Mouse (Mus musculus) forebrain, embryonic 15.5 days (tissue): ENCODE results near the gene Vmn1r3. TPM values are rescaled to one million over a fixed set of nuclear protein-coding genes. Genes with fewer than 3 reads are reported as not detected.
"Not testable (repeated sequence)": the region's sequence is repeated elsewhere in the genome, so short reads cannot be mapped to it uniquely, and the experiment has no call there.

Source experiments
- ATAC-seq: fragments of 200-750 bp; cut with Nextera tagmentation; replicated peaks from 2 replicates; pipeline ENCODE4 v1.8.0; 2017; ENCODE audit warnings: mild to moderate bottlenecking, moderate TSS enrichment, moderate library complexity
- H3K27ac ChIP-seq: fragments of 300-500 bp; sonication (generic); replicated peaks from 2 replicates; pipeline ENCODE4 v1.5.1; 2015; ENCODE audit warnings: mild to moderate bottlenecking, inconsistent platforms
- H3K27me3 ChIP-seq: fragments of 300-500 bp; sonication (generic); 2 replicates; pipeline ENCODE4 v1.6.1; 2015; ENCODE audit warnings: inconsistent platforms
- H3K36me3 ChIP-seq: fragments of 300-500 bp; sonication (generic); 2 replicates; pipeline ENCODE4 v1.6.1; 2015; ENCODE audit warnings: mild to moderate bottlenecking, inconsistent platforms
- H3K4me1 ChIP-seq: fragments of 300-500 bp; sonication (generic); 2 replicates; pipeline ENCODE4 v1.6.1; 2015; ENCODE audit warnings: inconsistent platforms
- H3K4me2 ChIP-seq: fragments of 300-500 bp; sonication (generic); replicated peaks from 2 replicates; pipeline ENCODE4 v1.6.1; 2015; ENCODE audit warnings: mild to moderate bottlenecking, inconsistent platforms
- H3K4me3 ChIP-seq: fragments of 300-500 bp; sonication (generic); 2 replicates; pipeline ENCODE4 v1.5.1; 2015; ENCODE audit warnings: mild to moderate bottlenecking, inconsistent platforms
- H3K9ac ChIP-seq: fragments of 300-500 bp; sonication (generic); replicated peaks from 2 replicates; pipeline ENCODE4 v1.6.1; 2015; ENCODE audit warnings: mild to moderate bottlenecking, inconsistent platforms
- H3K9me3 ChIP-seq: fragments of 300-500 bp; sonication (generic); 2 replicates; pipeline ENCODE4 v1.6.1; 2016; ENCODE audit warnings: inconsistent platforms
- WGBS: fragments of 180-500 bp; shearing (Covaris S2); methylation state at CpG from one replicate; pipeline ENCODE4 v1.1.7; 2015; ENCODE audit warnings: mixed read lengths; 5-methylcytosine and 5-hydroxymethylcytosine counted together
- polyA plus RNA-seq: library from polyadenylated mRNA; unstranded; fragments of >200 nt; fragmentation: Nextera tagmentation; extraction: Ambion mirVana; gene quantifications from 2 replicates; pipeline ENCODE4 v1.2.1, GENCODE M21; 2015

Gene Vmn1r3
- not detected in 2 replicates for polyA plus RNA-seq

DNA sequence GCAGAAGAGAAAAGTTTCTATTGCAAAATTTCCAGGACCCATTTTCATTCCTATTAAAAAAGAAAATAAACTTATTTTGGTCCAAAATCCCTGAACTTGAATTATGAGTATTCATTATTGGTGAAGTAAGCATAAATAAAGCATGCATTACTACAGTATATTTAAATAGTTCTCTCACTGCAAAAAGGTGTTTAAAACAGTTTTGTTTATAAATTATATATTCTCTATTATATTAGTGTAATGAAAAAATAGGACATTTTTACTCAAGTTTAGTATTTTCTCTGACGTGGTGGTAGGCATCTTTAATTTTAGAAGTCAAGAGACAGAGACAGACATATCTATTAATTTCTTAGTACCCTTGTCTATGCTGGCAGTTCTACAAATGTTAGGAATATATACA lies at the start of gene Vmn1r3:
Vmn1r3 (minus strand) TSS at position 101 of the 400 bp plus-strand sequence.
- not testable (repeated sequence) for H3K27ac ChIP-seq, H3K4me3 ChIP-seq, H3K36me3 ChIP-seq, ATAC-seq, H3K4me1 ChIP-seq, H3K27me3 ChIP-seq, H3K9ac ChIP-seq, H3K4me2 ChIP-seq
- peaks cover 17% of the 10 kb centered on the region; the same call in 1 of the 2 replicates for H3K9me3 ChIP-seq
- 82% methylated on average over 1 of the region's 1 CpGs for WGBS

GRCm38 (mm10) chr4:3232053-3232452 lies 46.9 kb upstream of the Vmn1r3 start:
- Histone ChIP-seq H3K4me3 (no peak overlapping the region), H3K27me3 (no peaks in the 10 kb centered on the region), H3K4me1 (no peaks in the 10 kb centered on the region), H3K27ac (no peak overlapping the region), H3K36me3 (no peaks in the 10 kb centered on the region), H3K9ac (no peak overlapping the region), H3K4me2 (no peak overlapping the region), H3K9me3 (peaks cover 24% of the 10 kb centered on the region)
- WGBS, result 70% methylated on average over 6 of the region's 6 CpGs
- 0 out of 2 replicates have a peak, but pooled peaks have one; percentile 30 for ATAC-seq

- WGBS, result 6% methylated on average over 42 of the region's 48 CpGs
- Histone ChIP-seq H3K9ac (no peak overlapping the region), H3K9me3 (peaks cover 33% of the 10 kb centered on the region), H3K36me3 (no peaks in the 10 kb centered on the region), H3K4me3 (peak overlapping the region; percentile 21), H3K27ac (no peak overlapping the region), H3K4me1 (no peaks in the 10 kb centered on the region), H3K27me3 (no peaks in the 10 kb centered on the region), H3K4me2 (peak overlapping the region; percentile 44)
- ATAC-seq, result no peak
Observed at GRCm38 (mm10) chr4:3230908-3231684, 45.9 kb upstream of the Vmn1r3 start.

DNA sequence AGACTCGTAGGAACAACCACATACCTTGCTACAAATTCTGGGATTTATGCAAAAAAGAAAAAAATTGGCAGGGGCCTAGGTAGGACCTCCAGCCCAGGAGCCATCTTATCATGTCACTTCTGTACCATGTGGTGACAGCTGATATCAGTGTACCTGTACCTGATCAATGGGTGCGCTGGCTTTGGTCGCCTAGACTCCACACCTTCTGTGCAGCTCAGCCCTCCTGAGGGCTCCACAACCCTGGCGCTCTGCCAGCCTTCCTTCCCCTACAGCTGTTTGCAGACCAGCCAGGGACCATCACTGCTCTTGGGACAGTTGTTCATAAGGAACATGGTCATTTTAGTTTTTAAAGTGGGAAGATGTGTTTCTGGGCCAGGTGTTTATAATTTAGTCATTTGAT lies 44.4 kb upstream of the Vmn1r3 start:
- Histone ChIP-seq H3K4me2 (no peak overlapping the region), H3K27ac (no peak overlapping the region), H3K27me3 (no peaks in the 10 kb centered on the region), H3K4me3 (no peak overlapping the region), H3K9ac (no peak overlapping the region), H3K36me3 (no peaks in the 10 kb centered on the region), H3K4me1 (no peaks in the 10 kb centered on the region), H3K9me3 (peaks cover 45% of the 10 kb centered on the region)
- peak; percentile 55 for ATAC-seq
- WGBS, result 73% methylated on average over 4 of the region's 4 CpGs

DNA sequence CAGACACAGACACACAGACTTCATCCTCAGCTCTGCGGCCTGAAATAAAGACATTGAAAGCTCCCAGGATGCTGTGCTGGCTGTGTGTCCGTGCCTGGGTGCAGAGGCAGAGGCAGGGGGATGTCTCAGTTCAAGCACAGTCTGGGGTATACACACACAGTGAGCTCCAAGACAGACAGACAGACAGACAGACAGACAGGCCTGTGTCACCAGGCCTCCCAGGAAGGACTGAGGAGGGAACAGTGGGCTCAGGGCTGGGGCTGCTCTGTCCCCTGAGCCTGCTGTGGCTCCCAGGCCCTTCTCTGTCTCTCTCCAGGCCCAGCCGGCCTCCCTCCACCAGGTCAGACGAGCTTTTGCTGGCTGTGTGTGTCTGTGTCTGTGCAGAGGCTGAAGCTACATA lies 43.3 kb upstream of the Vmn1r3 start:
- ATAC-seq, result no peak; the same call in 1 of the 2 replicates
- Histone ChIP-seq H3K9me3 (peaks cover 45% of the 10 kb centered on the region), H3K4me3 (no peak overlapping the region), H3K9ac (no peak overlapping the region), H3K27me3 (no peaks in the 10 kb centered on the region), H3K4me1 (no peaks in the 10 kb centered on the region), H3K36me3 (no peaks in the 10 kb centered on the region), H3K27ac (no peak overlapping the region), H3K4me2 (no peak overlapping the region)
- WGBS, result 66% methylated on average over 4 of the region's 4 CpGs

DNA sequence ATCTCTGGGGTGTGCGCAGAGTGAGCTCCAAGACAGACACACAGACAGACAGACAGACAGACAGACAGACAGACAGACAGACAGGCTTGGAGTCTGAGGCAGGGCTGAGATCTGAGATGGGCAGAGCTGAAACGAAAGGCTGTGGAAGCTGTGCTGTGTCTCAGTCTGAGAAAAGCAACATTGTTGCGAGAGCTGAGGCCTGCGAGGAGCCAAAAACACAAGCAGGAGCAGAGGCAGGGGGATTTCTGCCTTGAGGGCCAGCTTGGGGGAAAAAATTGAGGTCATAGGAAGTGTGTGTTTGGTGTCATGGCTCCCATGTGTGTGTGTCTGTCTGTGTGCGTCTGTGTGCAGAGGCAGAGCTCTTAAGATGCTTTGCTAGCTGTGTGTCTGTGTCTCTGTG lies 42.6 kb upstream of the Vmn1r3 start:
- Histone ChIP-seq H3K36me3 (no peaks in the 10 kb centered on the region), H3K4me3 (no peak overlapping the region), H3K4me1 (no peaks in the 10 kb centered on the region), H3K9me3 (peaks cover 41% of the 10 kb centered on the region), H3K9ac (no peak overlapping the region), H3K27me3 (no peaks in the 10 kb centered on the region), H3K4me2 (no peak overlapping the region), H3K27ac (no peak overlapping the region)
- 64% methylated on average over 5 of the region's 5 CpGs for WGBS
- ATAC-seq, result no peak

- Histone ChIP-seq H3K27me3 (no peaks in the 10 kb centered on the region), H3K4me2 (no peak overlapping the region), H3K4me1 (no peaks in the 10 kb centered on the region), H3K27ac (no peak overlapping the region), H3K36me3 (no peaks in the 10 kb centered on the region), H3K9me3 (peaks cover 41% of the 10 kb centered on the region), H3K9ac (no peak overlapping the region), H3K4me3 (no peak overlapping the region)
- ATAC-seq, result no peak
- 74% methylated on average over 3 of the region's 3 CpGs for WGBS
Observed at GRCm38 (mm10) chr4:3226488-3226887, 41.3 kb upstream of the Vmn1r3 start.

DNA sequence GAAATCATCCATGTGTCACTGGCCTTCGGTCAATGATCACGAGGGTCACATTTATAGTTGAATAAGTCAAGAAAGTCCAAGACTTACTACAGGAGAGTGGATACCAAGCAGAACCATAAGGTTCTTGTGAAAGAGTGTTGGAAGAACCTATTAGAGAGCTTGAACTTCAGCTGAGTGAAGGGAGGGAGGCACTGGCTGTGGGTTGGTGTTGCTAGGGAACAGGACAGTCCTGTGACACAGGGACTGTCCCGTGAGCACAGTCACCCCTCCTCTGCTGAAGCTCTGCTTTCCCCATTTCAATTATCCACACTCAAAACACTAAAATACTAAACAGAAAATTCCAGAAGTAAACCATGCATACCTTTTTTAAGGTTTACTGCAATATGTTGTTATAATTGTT lies 40.3 kb upstream of the Vmn1r3 start:
- H3K4me1 ChIP-seq, H3K9ac ChIP-seq, H3K4me3 ChIP-seq, H3K36me3 ChIP-seq, H3K27me3 ChIP-seq, H3K27ac ChIP-seq, ATAC-seq, H3K4me2 ChIP-seq: not testable (repeated sequence)
- 64% methylated on average over 3 of the region's 3 CpGs for WGBS
- H3K9me3 ChIP-seq, result peaks cover 41% of the 10 kb centered on the region

DNA sequence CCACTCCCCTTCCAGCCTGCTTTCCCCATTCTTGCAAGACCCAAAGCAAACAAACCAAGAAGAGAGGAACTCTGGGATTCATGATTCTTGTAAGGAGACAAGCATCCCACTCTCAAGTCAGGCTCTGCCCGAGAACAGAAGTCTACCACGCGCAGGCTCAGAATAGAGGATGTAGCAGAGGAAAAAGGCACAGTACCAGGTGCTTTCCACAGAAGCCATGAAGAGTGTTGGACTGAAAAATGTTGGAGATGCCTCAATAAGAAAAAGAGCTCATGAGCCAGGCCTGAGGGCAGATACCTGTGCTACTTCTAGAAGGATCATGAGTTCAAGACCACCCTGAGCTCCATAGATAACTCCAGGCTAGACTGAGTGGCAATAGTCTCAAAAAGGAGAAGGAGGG lies 39.7 kb upstream of the Vmn1r3 start:
- H3K27ac ChIP-seq, H3K9ac ChIP-seq, H3K4me1 ChIP-seq, H3K27me3 ChIP-seq, ATAC-seq, H3K4me3 ChIP-seq, H3K4me2 ChIP-seq, H3K36me3 ChIP-seq: not testable (repeated sequence)
- H3K9me3 ChIP-seq, result peaks cover 39% of the 10 kb centered on the region
- 56% methylated on average over 3 of the region's 3 CpGs for WGBS

DNA sequence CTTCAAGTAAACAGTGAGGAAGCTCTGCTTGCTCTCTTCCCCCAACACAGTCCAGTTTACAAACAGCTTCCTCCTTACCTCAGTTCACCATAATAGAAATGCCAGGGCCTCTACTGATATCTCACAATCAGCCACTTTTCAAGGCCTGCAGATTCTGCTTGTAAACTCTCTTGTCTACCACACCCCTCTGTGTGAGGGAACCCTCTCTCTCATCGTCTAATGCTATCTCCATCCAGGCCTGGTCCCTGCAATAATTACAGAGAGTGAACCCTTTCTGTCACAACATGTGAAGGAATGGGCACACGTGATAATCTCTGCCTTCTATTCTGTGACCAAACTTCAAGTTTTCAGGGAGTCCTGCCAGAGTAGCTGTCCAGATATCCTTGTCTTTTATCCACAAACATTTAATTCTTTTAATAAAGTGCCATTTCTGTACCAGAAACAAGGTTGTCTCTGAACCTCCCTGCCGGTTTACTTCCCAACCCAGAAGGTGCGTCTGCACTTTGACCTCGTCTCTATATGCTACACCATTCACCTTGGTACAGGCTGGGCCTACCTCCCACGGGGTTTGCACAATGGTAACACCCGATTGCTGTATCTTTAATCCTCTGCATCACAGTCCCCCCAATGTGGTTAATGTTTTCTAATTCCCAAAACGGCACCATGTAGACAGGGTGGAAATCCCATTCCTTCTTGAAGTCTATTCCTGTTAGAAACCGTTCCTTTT lies 38.5 kb upstream of the Vmn1r3 start:
- H3K4me2 ChIP-seq, H3K4me1 ChIP-seq, H3K36me3 ChIP-seq, ATAC-seq, H3K4me3 ChIP-seq, H3K9ac ChIP-seq, H3K27me3 ChIP-seq, H3K27ac ChIP-seq: not testable (repeated sequence)
- peaks cover 29% of the 10 kb centered on the region for H3K9me3 ChIP-seq
- WGBS, result 76% methylated on average over 7 of the region's 9 CpGs

- not testable (repeated sequence) for H3K9me3 ChIP-seq, H3K9ac ChIP-seq, H3K36me3 ChIP-seq, H3K27ac ChIP-seq, ATAC-seq, H3K4me2 ChIP-seq, H3K27me3 ChIP-seq, H3K4me1 ChIP-seq, H3K4me3 ChIP-seq
- 77% methylated on average over 2 of the region's 2 CpGs for WGBS
Observed at GRCm38 (mm10) chr4:3216382-3216781, 31.2 kb upstream of the Vmn1r3 start.

- not testable (repeated sequence) for H3K36me3 ChIP-seq, H3K27me3 ChIP-seq, H3K9me3 ChIP-seq, ATAC-seq, H3K4me3 ChIP-seq, H3K27ac ChIP-seq, H3K4me2 ChIP-seq, H3K9ac ChIP-seq, H3K4me1 ChIP-seq
- 79% methylated on average over 4 of the region's 4 CpGs for WGBS
Observed at GRCm38 (mm10) chr4:3213349-3213748, 28.2 kb upstream of the Vmn1r3 start.
